Mouse (Mus musculus) G1E (cell line): ENCODE measurements around the gene Apod.

Source experiments
- CTCF ChIP-seq: IDR thresholded peaks from 2 replicates; pipeline ENCODE4 v1.5.1; 2012; ENCODE audit warnings: low read depth, low read length, inconsistent platforms, mixed read lengths
- GATA1 ChIP-seq: IDR thresholded peaks from 2 replicates; pipeline ENCODE4 v1.6.1; 2012; ENCODE audit warnings: borderline replicate concordance, low read length, inconsistent platforms, mixed read lengths

- no peak for TF ChIP-seq CTCF
- no peak for TF ChIP-seq GATA1
Observed at GRCm38 (mm10) chr16:31314497-31315233, at the start of gene Apod.
